Mouse (Mus musculus) myocyte (in vitro differentiated cells): Measurements from ENCODE around the gene Il22ra2. TPM values are rescaled to one million over a fixed set of nuclear protein-coding genes. Genes with fewer than 3 reads are reported as not detected.

Experiments used
- H3K27me3 ChIP-seq: one replicate; pipeline ENCODE4 v1.6.1; 2011; ENCODE audit not compliant: control insufficient read depth, insufficient read depth, insufficient read length
- H3K36me3 ChIP-seq: one replicate; pipeline ENCODE4 v1.6.1; 2011; ENCODE audit not compliant: control insufficient read depth, insufficient read depth
- H3K4me2 ChIP-seq: one replicate; pipeline ENCODE4 v1.6.1; 2011; ENCODE audit warnings: low read depth, control low read depth
- H3K4me3 ChIP-seq: one replicate; pipeline ENCODE4 v1.5.1; 2011; ENCODE audit warnings: mild to moderate bottlenecking, control low read depth, moderate library complexity
- H3K79me2 ChIP-seq: one replicate; pipeline ENCODE4 v1.6.1; 2011; ENCODE audit not compliant: control insufficient read depth, insufficient read depth
- H3ac ChIP-seq: one replicate; pipeline ENCODE4 v1.6.1; 2011; ENCODE audit not compliant: control insufficient read depth, insufficient read length
- CEBPB ChIP-seq: IDR thresholded peaks from 2 replicates; pipeline ENCODE4 v1.6.1; 2011; ENCODE audit warnings: mild to moderate bottlenecking, moderate library complexity; ENCODE audit not compliant: poor library complexity, insufficient read depth, severe bottlenecking
- E2F4 ChIP-seq: IDR thresholded peaks from one replicate; pipeline ENCODE4 v1.6.1; 2011; ENCODE audit warnings: mild to moderate bottlenecking, control low read depth, moderate library complexity; ENCODE audit not compliant: insufficient read depth
- MAX ChIP-seq: IDR thresholded peaks from one replicate; pipeline ENCODE4 v1.6.1; 2011; ENCODE audit warnings: low read depth, mild to moderate bottlenecking, control low read depth
- MYOD1 ChIP-seq, 3 experiments: IDR thresholded peaks; one replicate each; pipeline ENCODE4 v1.6.1; 2011; ENCODE audit warnings: control low read depth in 2 of 3, low read depth in 2 of 3, mild to moderate bottlenecking in 2 of 3, moderate library complexity in 1 of 3; ENCODE audit not compliant: insufficient read length in 2 of 3, control insufficient read depth in 1 of 3
- MYOG ChIP-seq, 3 experiments: IDR thresholded peaks; one replicate each; pipeline ENCODE4 v1.6.1; 2011; ENCODE audit warnings: control low read depth in 2 of 3, low read depth in 2 of 3, mild to moderate bottlenecking in 2 of 3; ENCODE audit not compliant: insufficient read length in 2 of 3, control insufficient read depth in 1 of 3, insufficient read depth in 1 of 3
- POLR2A ChIP-seq: IDR thresholded peaks from one replicate; pipeline ENCODE4 v1.6.1; 2011; ENCODE audit warnings: low read depth, mild to moderate bottlenecking, control low read depth, moderate library complexity; ENCODE audit not compliant: insufficient read length
- POLR2AphosphoS2 ChIP-seq: IDR thresholded peaks from one replicate; pipeline ENCODE4 v1.6.1; 2011; ENCODE audit warnings: low read depth, control low read depth; ENCODE audit not compliant: insufficient read length
- REST ChIP-seq: IDR thresholded peaks from one replicate; pipeline ENCODE4 v1.6.1; 2011; ENCODE audit warnings: mild to moderate bottlenecking, control low read depth, moderate library complexity; ENCODE audit not compliant: insufficient read depth, insufficient read length
- SRF ChIP-seq: IDR thresholded peaks from one replicate; pipeline ENCODE4 v1.6.1; 2011; ENCODE audit warnings: low read depth; ENCODE audit not compliant: control insufficient read depth, insufficient read length
- TCF12 ChIP-seq: IDR thresholded peaks from one replicate; pipeline ENCODE4 v1.6.1; 2011; ENCODE audit warnings: mild to moderate bottlenecking, control low read depth; ENCODE audit not compliant: poor library complexity, insufficient read depth, severe bottlenecking
- TCF3 ChIP-seq: IDR thresholded peaks from one replicate; pipeline ENCODE4 v1.6.1; 2011; ENCODE audit warnings: low read depth, control low read depth; ENCODE audit not compliant: insufficient read length
- USF1 ChIP-seq: IDR thresholded peaks from one replicate; pipeline ENCODE4 v1.6.1; 2011; ENCODE audit warnings: low read depth, mild to moderate bottlenecking, control low read depth, moderate library complexity
- polyA plus RNA-seq: library from polyadenylated mRNA; unstranded; fragments of >200 nt; fragmentation: generic; extraction: Trizol; gene quantifications from one replicate; pipeline ENCODE4 v1.2.1, GENCODE M21; 2012; ENCODE audit warnings: missing spikeins

The Il22ra2 gene
- polyA plus RNA-seq, 1 experiment, result not detected

GRCm38 (mm10) chr10:19581844-19582582, 39.8 kb upstream of the Il22ra2 start:
- no peaks in the 10 kb centered on the region for H3K27me3 ChIP-seq
- H3K79me2 ChIP-seq, result no peaks in the 10 kb centered on the region
- no peak for TF ChIP-seq TCF12
- TF ChIP-seq POLR2AphosphoS2, result no peak
- no peak for TF ChIP-seq MYOD1 (IDR thresholded peaks at IDR 0.05; ENCODE audit: control insufficient read depth in 1 of 3, insufficient read length in 2 of 3, low read depth in 2 of 3)
- no peak for TF ChIP-seq MYOG (IDR thresholded peaks at IDR 0.05; ENCODE audit: control insufficient read depth in 1 of 3, insufficient read depth in 1 of 3, insufficient read length in 2 of 3, low read depth in 2 of 3)
- no peak for TF ChIP-seq TCF3
- no peak for TF ChIP-seq CEBPB
- TF ChIP-seq E2F4, result no peak
- TF ChIP-seq REST, result no peak
- TF ChIP-seq POLR2A, result no peak
- TF ChIP-seq USF1, result no peak
- no peak for TF ChIP-seq MAX
- TF ChIP-seq SRF, result no peak
- H3K4me3 ChIP-seq, result no peak overlapping the region
- no peak overlapping the region for H3K4me2 ChIP-seq
- H3ac ChIP-seq, result no peak overlapping the region
- H3K36me3 ChIP-seq, result no peaks in the 10 kb centered on the region

GRCm38 (mm10) chr10:19582806-19583430, 38.9 kb upstream of the Il22ra2 start:
- H3K79me2 ChIP-seq, result no peaks in the 10 kb centered on the region
- no peak overlapping the region for H3K4me3 ChIP-seq
- TF ChIP-seq MAX, result no peak
- no peak for TF ChIP-seq POLR2AphosphoS2
- no peak for TF ChIP-seq USF1
- no peak for TF ChIP-seq REST
- TF ChIP-seq TCF3, result no peak
- no peak for TF ChIP-seq MYOG (IDR thresholded peaks at IDR 0.05; ENCODE audit: control insufficient read depth in 1 of 3, insufficient read depth in 1 of 3, insufficient read length in 2 of 3, low read depth in 2 of 3)
- no peak for TF ChIP-seq MYOD1 (IDR thresholded peaks at IDR 0.05; ENCODE audit: control insufficient read depth in 1 of 3, insufficient read length in 2 of 3, low read depth in 2 of 3)
- no peak for TF ChIP-seq TCF12
- no peak for TF ChIP-seq E2F4
- TF ChIP-seq POLR2A, result no peak
- no peak overlapping the region for H3ac ChIP-seq
- no peak overlapping the region for H3K4me2 ChIP-seq
- H3K36me3 ChIP-seq, result no peaks in the 10 kb centered on the region
- H3K27me3 ChIP-seq, result no peaks in the 10 kb centered on the region

GRCm38 (mm10) chr10:19584064-19584463, 37.7 kb upstream of the Il22ra2 start:
- Histone ChIP-seq H3K4me2 (no peak overlapping the region), H3K27me3 (no peaks in the 10 kb centered on the region), H3ac (no peak overlapping the region), H3K79me2 (no peaks in the 10 kb centered on the region), H3K4me3 (no peak overlapping the region), H3K36me3 (no peaks in the 10 kb centered on the region)
- TF ChIP-seq REST (no peak), TCF12 (no peak), MAX (no peak), MYOD1 (IDR thresholded peaks at IDR 0.05; ENCODE audit: control insufficient read depth in 1 of 3, insufficient read length in 2 of 3, low read depth in 2 of 3) (no peak), E2F4 (no peak), POLR2AphosphoS2 (no peak), POLR2A (no peak), SRF (no peak), MYOG (IDR thresholded peaks at IDR 0.05; ENCODE audit: control insufficient read depth in 1 of 3, insufficient read depth in 1 of 3, insufficient read length in 2 of 3, low read depth in 2 of 3) (no peak), TCF3 (no peak), USF1 (no peak), CEBPB (no peak)

GRCm38 (mm10) chr10:19584846-19585245, 37.0 kb upstream of the Il22ra2 start:
- no peak for TF ChIP-seq CEBPB
- TF ChIP-seq E2F4, result no peak
- no peak for TF ChIP-seq TCF12
- TF ChIP-seq REST, result no peak
- no peak for TF ChIP-seq POLR2AphosphoS2
- no peak for TF ChIP-seq MYOG (IDR thresholded peaks at IDR 0.05; ENCODE audit: control insufficient read depth in 1 of 3, insufficient read depth in 1 of 3, insufficient read length in 2 of 3, low read depth in 2 of 3)
- no peak for TF ChIP-seq TCF3
- TF ChIP-seq POLR2A, result no peak
- no peak for TF ChIP-seq USF1
- no peaks in the 10 kb centered on the region for H3K36me3 ChIP-seq
- H3K79me2 ChIP-seq, result no peaks in the 10 kb centered on the region
- H3K27me3 ChIP-seq, result no peaks in the 10 kb centered on the region
- no peak overlapping the region for H3ac ChIP-seq
- H3K4me2 ChIP-seq, result no peak overlapping the region
- H3K4me3 ChIP-seq, result no peak overlapping the region
